Mouse (Mus musculus) limb, embryonic 11.5 days (tissue): Measurements from ENCODE around the gene Slbp. TPM values are rescaled to one million over a fixed set of nuclear protein-coding genes. Genes with fewer than 3 reads are reported as not detected.

ENCODE experiments used
- ATAC-seq: fragments of 200-750 bp; cut with Nextera tagmentation; 2 replicates; pipeline ENCODE4 v1.8.0; 2017; ENCODE audit warnings: low read depth; ENCODE audit not compliant: insufficient number of reproducible peaks, low FRiP score, low TSS enrichment
- DNase-seq: peaks from one replicate; pipeline ENCODE4 v3.0.0-alpha.2; 2015; ENCODE audit warnings: low spot score
- H3K27ac ChIP-seq: fragments of 300-500 bp; sonication (generic); replicated peaks from 2 replicates; pipeline ENCODE4 v1.5.1; 2014; ENCODE audit warnings: low read depth, mild to moderate bottlenecking, low read length
- H3K27me3 ChIP-seq: fragments of 300-500 bp; sonication (generic); 2 replicates; pipeline ENCODE4 v1.6.1; 2014; ENCODE audit warnings: mild to moderate bottlenecking, low read length, mixed read lengths; ENCODE audit not compliant: control insufficient read depth, insufficient read depth
- H3K36me3 ChIP-seq: fragments of 300-500 bp; sonication (generic); 2 replicates; pipeline ENCODE4 v1.6.1; 2014; ENCODE audit warnings: mild to moderate bottlenecking, low read length, moderate library complexity, mixed read lengths; ENCODE audit not compliant: control insufficient read depth, insufficient read depth
- H3K4me1 ChIP-seq: fragments of 300-500 bp; sonication (generic); 2 replicates; pipeline ENCODE4 v1.6.1; 2014; ENCODE audit warnings: low read length, mixed read lengths; ENCODE audit not compliant: control insufficient read depth, insufficient read depth
- H3K4me2 ChIP-seq: fragments of 300-500 bp; sonication (generic); 2 replicates; pipeline ENCODE4 v1.6.1; 2014; ENCODE audit warnings: low read depth, mild to moderate bottlenecking, moderate library complexity; ENCODE audit not compliant: severe bottlenecking
- H3K4me3 ChIP-seq: fragments of 300-500 bp; sonication (generic); 2 replicates; pipeline ENCODE4 v1.5.1; 2014; ENCODE audit warnings: low read depth, low read length
- H3K9ac ChIP-seq: fragments of 300-500 bp; sonication (generic); 2 replicates; pipeline ENCODE4 v1.6.1; 2014; ENCODE audit warnings: mild to moderate bottlenecking, low read length
- H3K9me3 ChIP-seq: fragments of 300-500 bp; sonication (generic); 2 replicates; pipeline ENCODE4 v1.6.1; 2016; ENCODE audit warnings: low read length; ENCODE audit not compliant: control insufficient read depth
- WGBS: fragments of 180-500 bp; shearing (Covaris S2); extraction: QIAGEN DNeasy Blood & Tissue Kit; methylation state at CpG from one replicate; pipeline ENCODE4 v1.1.7; 2014; 5-methylcytosine and 5-hydroxymethylcytosine counted together
- polyA plus RNA-seq: library from polyadenylated mRNA; unstranded; fragments of >200 nt; fragmentation: Nextera tagmentation; extraction: Ambion mirVana; gene quantifications from 2 replicates; pipeline ENCODE4 v1.2.1, GENCODE M21; 2014

Gene Slbp
- polyA plus RNA-seq, 1 experiment from 2014 or later: 336 TPM

DNA sequence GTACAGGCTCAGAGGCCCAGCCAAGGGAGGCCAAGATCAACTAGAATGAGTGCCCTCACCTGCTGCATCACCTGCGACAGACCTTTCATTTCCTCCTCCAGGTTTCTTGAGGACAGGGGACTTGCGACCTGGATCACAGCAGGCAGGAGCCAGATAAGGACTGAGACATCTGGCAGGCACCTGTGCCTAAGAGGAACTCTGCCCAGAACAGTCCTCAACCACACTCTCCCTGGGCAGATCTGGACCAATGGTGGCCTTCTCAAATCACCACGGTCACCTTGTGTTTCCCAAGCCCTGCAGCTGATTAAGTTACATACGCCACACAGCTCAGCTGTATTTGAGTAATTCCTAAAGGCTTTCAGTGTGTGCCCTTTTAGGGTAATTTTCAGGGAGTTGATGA lies 21.8 kb downstream of the Slbp start:
- no peak overlapping the region for H3K27ac ChIP-seq
- H3K9ac ChIP-seq: peak overlapping the region; percentile 19; the same call in 1 of the 2 replicates
- WGBS: 55% methylated on average over 4 of the region's 4 CpGs
- DNase-seq (peak; percentile 34), ATAC-seq (no peak)
- H3K9me3 ChIP-seq: no peaks in the 10 kb centered on the region
- H3K4me3 ChIP-seq: peak overlapping the region; percentile 88; the same call in 1 of the 2 replicates
- no peaks in the 10 kb centered on the region for H3K36me3 ChIP-seq
- H3K4me2 ChIP-seq: peak overlapping the region; percentile 56
- H3K27me3 ChIP-seq: no peaks in the 10 kb centered on the region
- H3K4me1 ChIP-seq: peaks cover 3% of the 10 kb centered on the region; the same call in 1 of the 2 replicates

DNA sequence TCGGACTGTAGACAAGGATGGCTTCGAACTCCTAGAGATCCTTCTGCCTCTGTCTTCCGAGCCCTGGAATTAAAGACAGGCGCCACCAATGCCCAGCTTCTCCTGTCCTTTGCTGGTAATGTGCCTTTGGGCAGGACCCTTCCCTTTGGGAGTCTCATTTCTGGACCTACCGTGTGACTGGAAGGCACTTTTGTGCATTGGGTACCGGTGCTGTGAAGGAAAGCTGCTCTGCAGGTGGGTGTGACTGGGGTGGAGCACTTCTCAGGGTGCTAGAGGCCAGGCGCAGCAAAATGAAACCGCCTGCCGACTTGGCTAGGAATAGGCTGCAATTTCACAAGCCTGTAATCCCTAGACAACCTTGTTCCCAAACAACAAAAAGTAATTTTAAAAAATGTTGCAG lies 22.3 kb downstream of the Slbp start:
- H3K9ac ChIP-seq: peak overlapping the region; percentile 49; the same call in 1 of the 2 replicates
- ATAC-seq (no peak), DNase-seq (no peak)
- peak overlapping the region; percentile 56 for H3K4me2 ChIP-seq
- peaks cover 3% of the 10 kb centered on the region; the same call in 1 of the 2 replicates for H3K4me1 ChIP-seq
- H3K9me3 ChIP-seq: no peaks in the 10 kb centered on the region
- WGBS: 4% methylated on average over 9 of the region's 9 CpGs
- H3K27me3 ChIP-seq: no peaks in the 10 kb centered on the region
- H3K27ac ChIP-seq: no peak overlapping the region; the same call in 1 of the 2 replicates
- peak overlapping the region; percentile 88 for H3K4me3 ChIP-seq
- H3K36me3 ChIP-seq: no peaks in the 10 kb centered on the region

DNA sequence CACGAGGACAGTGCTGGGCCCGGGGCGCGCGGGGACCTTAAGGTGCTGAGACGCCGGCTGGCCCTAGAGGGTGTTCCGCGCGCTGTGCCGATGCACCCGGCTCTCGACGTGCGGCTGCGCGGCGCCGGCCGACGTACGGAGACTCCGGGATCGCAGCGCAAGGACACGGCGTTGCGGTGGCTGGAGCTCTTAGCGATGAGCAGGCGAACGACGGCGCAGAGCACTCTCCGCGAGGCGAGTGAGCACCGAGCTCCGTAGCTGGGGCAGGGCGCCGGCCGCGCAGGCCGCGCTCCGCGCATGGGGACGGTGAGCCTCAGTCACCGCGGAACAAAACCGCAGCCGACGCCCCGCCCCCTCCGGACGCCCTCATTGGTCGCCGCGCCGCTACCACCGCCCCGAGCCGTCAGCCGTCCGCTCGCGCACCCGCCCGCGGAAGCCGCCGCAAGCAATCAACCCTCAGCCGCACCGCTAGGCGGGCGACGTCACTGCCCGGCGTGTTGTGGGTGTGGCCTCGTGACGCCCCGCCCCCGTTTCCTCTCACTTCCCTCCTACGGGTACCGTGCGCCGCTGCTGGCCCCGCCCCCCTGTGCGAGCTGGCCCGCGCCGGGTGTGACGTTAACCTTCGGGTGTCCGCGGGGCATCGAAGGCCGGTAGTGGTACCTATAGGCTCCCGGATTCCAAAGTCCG lies 22.9 kb downstream of the Slbp start, which contains the start of the genes Fam53a and Gm9903:
Gene Fam53a (minus strand): TSS at position 335 of the 687 bp plus-strand sequence.
Gene Gm9903 (plus strand): TSS at position 625 of the 687 bp plus-strand sequence.
- Histone ChIP-seq H3K36me3 (no peaks in the 10 kb centered on the region), H3K9ac (peak within 1 kb of the TSS; percentile 85), H3K27ac (peak within 1 kb of the TSS; percentile 77), H3K27me3 (no peaks in the 10 kb centered on the region), H3K4me3 (peak within 1 kb of the TSS; percentile 88), H3K4me1 (peaks cover 3% of the 10 kb centered on the region; the same call in 1 of the 2 replicates), H3K9me3 (no peaks in the 10 kb centered on the region), H3K4me2 (peak within 1 kb of the TSS; percentile 75)
- DNase-seq (peak; percentile 100), ATAC-seq (peak; percentile 94)
- WGBS: under 1% methylated on average over 99 of the region's 99 CpGs

DNA sequence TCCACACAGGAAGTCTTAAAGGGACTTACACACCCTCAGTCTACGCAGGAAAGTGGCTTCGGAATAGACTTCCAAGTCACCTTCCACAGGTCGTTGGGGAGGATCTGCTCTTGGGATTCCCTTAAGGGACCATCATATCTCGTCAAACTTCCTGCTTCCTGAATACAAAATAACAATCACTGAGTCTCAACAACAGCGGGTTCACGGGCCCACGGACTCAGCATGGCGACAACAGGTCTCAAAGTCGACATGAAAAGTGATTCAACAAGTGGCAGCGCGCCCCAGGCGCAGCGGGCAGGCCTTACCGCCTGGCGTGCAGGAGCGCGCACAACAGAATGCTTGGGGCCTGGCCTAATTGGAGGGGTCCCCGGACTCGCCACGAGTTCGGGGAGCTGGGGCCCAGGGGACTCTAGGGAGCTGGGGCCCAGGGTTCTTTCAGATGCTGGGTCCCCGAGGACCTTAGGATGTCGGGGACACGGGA lies 23.5 kb downstream of the Slbp start:
- peak; percentile 76 for DNase-seq

DNA sequence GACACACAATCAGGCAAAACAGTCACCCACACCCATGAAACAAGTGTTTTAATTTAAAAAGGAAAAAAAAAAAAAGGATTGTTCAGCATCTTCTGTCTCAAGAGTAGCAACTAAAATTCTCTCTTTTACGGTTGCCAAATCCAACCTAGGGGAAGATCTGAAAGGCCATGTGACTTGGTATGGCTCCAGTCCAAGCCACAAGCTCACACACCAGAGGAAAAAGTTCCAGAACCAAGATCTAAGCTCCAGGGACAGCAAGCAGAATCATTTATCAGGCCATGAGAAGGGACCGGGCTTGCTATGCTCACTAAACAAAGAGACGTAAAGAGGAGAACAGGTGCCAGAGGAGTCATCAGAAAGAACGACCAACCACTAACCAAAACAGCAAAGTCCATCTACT lies 24.4 kb downstream of the Slbp start:
- Histone ChIP-seq H3K36me3 (no peaks in the 10 kb centered on the region), H3K9ac (no peak overlapping the region), H3K27me3 (no peaks in the 10 kb centered on the region), H3K4me1 (peaks cover 3% of the 10 kb centered on the region; the same call in 1 of the 2 replicates), H3K4me3 (no peak overlapping the region), H3K9me3 (no peaks in the 10 kb centered on the region), H3K4me2 (peak overlapping the region; percentile 75; the same call in 1 of the 2 replicates), H3K27ac (no peak overlapping the region)
- DNase-seq: no peak
- 62% methylated on average over 4 of the region's 4 CpGs for WGBS
- ATAC-seq: no peak

More for the DNA sequence above, 23.5 kb downstream of the Slbp start:
- WGBS: under 1% methylated on average over 24 of the region's 24 CpGs
- peak overlapping the region; percentile 77 for H3K27ac ChIP-seq
- no peak for ATAC-seq
- peaks cover 3% of the 10 kb centered on the region; the same call in 1 of the 2 replicates for H3K4me1 ChIP-seq
- no peaks in the 10 kb centered on the region for H3K36me3 ChIP-seq
- peak overlapping the region; percentile 85 for H3K9ac ChIP-seq
- H3K27me3 ChIP-seq: no peaks in the 10 kb centered on the region
- peak overlapping the region; percentile 88 for H3K4me3 ChIP-seq
- H3K4me2 ChIP-seq: peak overlapping the region; percentile 75
- H3K9me3 ChIP-seq: no peaks in the 10 kb centered on the region

DNA sequence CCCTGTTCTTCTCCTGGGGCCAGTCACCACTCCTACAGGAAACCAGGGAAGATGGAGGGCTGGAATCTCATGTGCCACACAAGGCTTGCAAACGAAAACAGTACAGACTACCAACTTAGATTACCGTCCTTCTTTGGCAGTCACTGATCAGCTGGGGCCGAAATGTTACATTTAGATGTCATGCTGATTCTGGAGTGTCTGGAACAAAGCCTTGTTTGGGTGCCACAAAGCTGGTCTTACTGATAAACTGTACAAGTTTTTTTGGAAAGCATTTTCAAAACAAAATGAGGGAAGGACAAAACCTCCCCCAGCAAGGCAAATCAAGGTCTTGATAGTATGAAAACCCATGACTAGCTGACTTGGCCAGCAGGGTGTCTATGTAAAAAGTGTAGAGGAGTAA lies 28.6 kb downstream of the Slbp start:
- DNase-seq: no peak
- ATAC-seq: no peak
- 92% methylated on average over 3 of the region's 3 CpGs for WGBS

DNA sequence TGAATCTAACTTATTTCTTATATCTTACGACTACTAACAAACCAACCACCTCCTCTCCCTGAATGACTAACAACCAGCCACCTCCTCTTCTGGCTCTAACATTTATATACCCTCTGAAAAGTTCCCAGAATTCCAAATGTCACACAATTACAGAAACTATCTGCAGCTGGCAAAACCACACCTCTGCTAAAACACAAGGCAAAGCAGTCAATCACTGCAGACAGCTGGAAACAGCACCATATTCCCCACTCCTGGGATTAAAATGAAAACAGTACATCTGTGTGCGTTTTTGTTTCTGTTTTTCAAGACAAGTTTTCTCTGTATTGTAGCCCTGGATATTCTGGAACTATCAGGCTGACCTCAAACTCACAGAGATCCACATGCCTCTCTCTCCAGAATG lies 29.7 kb downstream of the Slbp start:
- no peaks in the 10 kb centered on the region for H3K27me3 ChIP-seq
- no peak for DNase-seq
- 82% methylated on average over 2 of the region's 2 CpGs for WGBS
- no peaks in the 10 kb centered on the region for H3K4me1 ChIP-seq
- H3K36me3 ChIP-seq: no peaks in the 10 kb centered on the region
- ATAC-seq: no peak
- H3K9me3 ChIP-seq: no peaks in the 10 kb centered on the region
- no peak overlapping the region for H3K9ac ChIP-seq
- no peak overlapping the region for H3K4me2 ChIP-seq
- no peak overlapping the region for H3K4me3 ChIP-seq
- H3K27ac ChIP-seq: no peak overlapping the region

More for the DNA sequence above, 28.6 kb downstream of the Slbp start:
- Histone ChIP-seq H3K4me1 (no peaks in the 10 kb centered on the region), H3K27me3 (no peaks in the 10 kb centered on the region), H3K27ac (no peak overlapping the region), H3K4me2 (no peak overlapping the region), H3K9me3 (no peaks in the 10 kb centered on the region), H3K4me3 (no peak overlapping the region), H3K36me3 (no peaks in the 10 kb centered on the region), H3K9ac (no peak overlapping the region)

DNA sequence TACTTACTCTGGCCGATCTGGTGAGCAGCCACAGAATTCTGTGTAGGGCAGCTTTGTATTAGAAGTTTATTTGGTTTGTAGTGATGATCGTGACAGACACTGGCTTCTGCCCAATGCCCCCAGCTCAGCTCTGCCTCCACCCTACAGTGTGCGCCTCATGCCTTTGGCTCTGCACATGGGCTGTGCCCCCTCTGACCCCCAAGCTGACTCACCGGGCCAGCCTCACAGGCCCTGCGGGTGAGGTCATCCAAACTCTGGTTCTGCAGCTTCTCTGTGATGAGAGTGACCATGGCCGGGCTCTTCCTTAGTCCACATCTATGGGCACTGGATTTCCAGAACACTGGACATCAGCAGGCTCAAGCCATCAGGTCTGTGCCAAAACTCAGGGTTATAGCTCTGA lies 38.0 kb downstream of the Slbp start:
- Histone ChIP-seq H3K36me3 (peaks cover 10% of the 10 kb centered on the region; the same call in 1 of the 2 replicates), H3K9ac (no peak overlapping the region), H3K4me1 (no peaks in the 10 kb centered on the region), H3K27me3 (no peaks in the 10 kb centered on the region), H3K4me3 (no peak overlapping the region), H3K27ac (no peak overlapping the region), H3K9me3 (no peaks in the 10 kb centered on the region), H3K4me2 (no peak overlapping the region)
- DNase-seq (no peak), ATAC-seq (no peak)
- WGBS: 91% methylated on average over 6 of the region's 6 CpGs
